Mouse (Mus musculus) heart, postnatal 0 days (tissue): ENCODE data around the gene Commd3.

ENCODE experiments used
- CTCF ChIP-seq: IDR thresholded peaks from 2 replicates; pipeline ENCODE4 v1.5.1; 2016; ENCODE audit warnings: antibody characterized with exemption, control low read depth, low read depth
- EP300 ChIP-seq: IDR thresholded peaks from 2 replicates; pipeline ENCODE4 v1.6.1; 2016; ENCODE audit warnings: antibody characterized with exemption, low read depth

- TF ChIP-seq CTCF = no peak
- TF ChIP-seq EP300 = no peak
These were observed 38.2 kb downstream of the Commd3 start for GRCm38 (mm10) chr2:18710356-18710755.
